Mouse (Mus musculus) neural tube, embryonic 11.5 days (tissue): ENCODE measurements around the gene Ano6. TPM values are rescaled to one million over a fixed set of nuclear protein-coding genes. Genes with fewer than 3 reads are reported as not detected.

Source experiments
- ATAC-seq: fragments of 200-750 bp; cut with Nextera tagmentation; 2 replicates; pipeline ENCODE4 v1.8.0; 2017; ENCODE audit warnings: moderate number of reproducible peaks, mild to moderate bottlenecking, moderate TSS enrichment, moderate library complexity; ENCODE audit not compliant: insufficient read depth, low FRiP score, low TSS enrichment
- DNase-seq: peaks from one replicate; pipeline ENCODE4 v3.0.0-alpha.2; 2015; ENCODE audit warnings: low spot score
- H3K27ac ChIP-seq: fragments of 300-500 bp; sonication (generic); 2 replicates; pipeline ENCODE4 v1.5.1; 2014; ENCODE audit warnings: low read depth, mild to moderate bottlenecking, low read length
- H3K27me3 ChIP-seq: fragments of 300-500 bp; sonication (generic); 2 replicates; pipeline ENCODE4 v1.6.1; 2014; ENCODE audit warnings: mild to moderate bottlenecking, low read length, mixed read lengths; ENCODE audit not compliant: control insufficient read depth, insufficient read depth
- H3K36me3 ChIP-seq: fragments of 300-500 bp; sonication (generic); 2 replicates; pipeline ENCODE4 v1.6.1; 2014; ENCODE audit warnings: mild to moderate bottlenecking, low read length, moderate library complexity, mixed read lengths; ENCODE audit not compliant: control insufficient read depth, insufficient read depth
- H3K4me1 ChIP-seq: fragments of 300-500 bp; sonication (generic); 2 replicates; pipeline ENCODE4 v1.6.1; 2014; ENCODE audit warnings: low read length, mixed read lengths; ENCODE audit not compliant: control insufficient read depth, insufficient read depth
- H3K4me2 ChIP-seq: fragments of 300-500 bp; sonication (generic); 2 replicates; pipeline ENCODE4 v1.6.1; 2014; ENCODE audit warnings: low read depth, mild to moderate bottlenecking, moderate library complexity
- H3K4me3 ChIP-seq: fragments of 300-500 bp; sonication (generic); 2 replicates; pipeline ENCODE4 v1.5.1; 2014; ENCODE audit warnings: low read depth, low read length
- H3K9ac ChIP-seq: fragments of 300-500 bp; sonication (generic); 2 replicates; pipeline ENCODE4 v1.6.1; 2014; ENCODE audit warnings: mild to moderate bottlenecking, low read length
- H3K9me3 ChIP-seq: fragments of 300-500 bp; sonication (generic); 2 replicates; pipeline ENCODE4 v1.6.1; 2016; ENCODE audit warnings: low read length; ENCODE audit not compliant: control insufficient read depth
- WGBS: fragments of 180-500 bp; shearing (Covaris S2); extraction: QIAGEN DNeasy Blood & Tissue Kit; methylation state at CpG from one replicate; pipeline ENCODE4 v1.1.7; 2014; 5-methylcytosine and 5-hydroxymethylcytosine counted together
- polyA plus RNA-seq: library from polyadenylated mRNA; unstranded; fragments of >200 nt; fragmentation: Nextera tagmentation; extraction: Ambion mirVana; gene quantifications from 2 replicates; pipeline ENCODE4 v1.2.1, GENCODE M21; 2014

Gene Ano6
- polyA plus RNA-seq, 1 experiment from 2014 or later = 40.1 TPM

GRCm38 (mm10) chr15:95762661-95763303 is 27.9 kb upstream of the Ano6 start:
- peak; percentile 77 for DNase-seq
- H3K4me2 ChIP-seq = no peak overlapping the region
- no peak overlapping the region for H3K27ac ChIP-seq
- 0 out of 2 replicates have a peak, but pooled peaks have one; percentile 60 for ATAC-seq
- no peaks in the 10 kb centered on the region for H3K36me3 ChIP-seq
- 38% methylated on average over 12 of the region's 12 CpGs for WGBS
- H3K9me3 ChIP-seq = no peaks in the 10 kb centered on the region
- no peaks in the 10 kb centered on the region for H3K4me1 ChIP-seq
- H3K27me3 ChIP-seq = no peaks in the 10 kb centered on the region
- no peak overlapping the region for H3K9ac ChIP-seq
- H3K4me3 ChIP-seq = no peak overlapping the region

- no peak for ATAC-seq
- no peaks in the 10 kb centered on the region for H3K36me3 ChIP-seq
- H3K27me3 ChIP-seq = no peaks in the 10 kb centered on the region
- DNase-seq = no peak
- H3K4me3 ChIP-seq = no peak overlapping the region
- no peaks in the 10 kb centered on the region for H3K4me1 ChIP-seq
- WGBS = 52% methylated on average over 6 of the region's 6 CpGs
- H3K4me2 ChIP-seq = no peak overlapping the region
- no peaks in the 10 kb centered on the region for H3K9me3 ChIP-seq
- H3K27ac ChIP-seq = no peak overlapping the region
- H3K9ac ChIP-seq = no peak overlapping the region
Observed at GRCm38 (mm10) chr15:95763464-95763863, 27.2 kb upstream of the Ano6 start.

GRCm38 (mm10) chr15:95765271-95765670 is 25.4 kb upstream of the Ano6 start:
- Histone ChIP-seq H3K9me3 (no peaks in the 10 kb centered on the region), H3K4me2 (no peak overlapping the region), H3K4me3 (no peak overlapping the region), H3K9ac (no peak overlapping the region), H3K36me3 (no peaks in the 10 kb centered on the region), H3K27ac (no peak overlapping the region), H3K4me1 (no peaks in the 10 kb centered on the region), H3K27me3 (no peaks in the 10 kb centered on the region)
- ATAC-seq = no peak
- DNase-seq = no peak
- 94% methylated on average over 8 of the region's 8 CpGs for WGBS

DNA sequence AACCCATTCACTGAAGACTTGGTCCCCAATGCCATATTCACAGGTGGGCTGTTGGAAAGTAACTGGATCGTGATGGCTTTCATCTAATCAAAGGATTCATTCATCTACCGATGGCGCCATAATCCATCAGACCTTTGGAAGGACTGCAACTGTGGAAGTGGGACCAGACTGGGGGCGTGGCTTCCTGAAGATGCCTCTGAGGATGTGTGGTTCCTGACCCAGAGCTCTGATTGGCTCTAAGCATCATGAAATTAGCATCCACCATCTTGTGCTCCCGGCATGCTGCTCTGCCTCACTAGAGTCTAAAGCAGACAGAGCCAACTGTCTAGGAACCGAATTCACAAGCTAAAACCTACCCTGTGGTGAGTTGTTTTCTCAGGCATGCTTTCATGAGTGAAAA is 24.7 kb upstream of the Ano6 start:
- Histone ChIP-seq H3K36me3 (no peaks in the 10 kb centered on the region), H3K4me3 (no peak overlapping the region), H3K27me3 (no peaks in the 10 kb centered on the region), H3K9ac (no peak overlapping the region), H3K4me2 (no peak overlapping the region), H3K9me3 (no peaks in the 10 kb centered on the region), H3K4me1 (no peaks in the 10 kb centered on the region), H3K27ac (no peak overlapping the region)
- DNase-seq (no peak), ATAC-seq (no peak)
- WGBS = 78% methylated on average over 6 of the region's 6 CpGs

DNA sequence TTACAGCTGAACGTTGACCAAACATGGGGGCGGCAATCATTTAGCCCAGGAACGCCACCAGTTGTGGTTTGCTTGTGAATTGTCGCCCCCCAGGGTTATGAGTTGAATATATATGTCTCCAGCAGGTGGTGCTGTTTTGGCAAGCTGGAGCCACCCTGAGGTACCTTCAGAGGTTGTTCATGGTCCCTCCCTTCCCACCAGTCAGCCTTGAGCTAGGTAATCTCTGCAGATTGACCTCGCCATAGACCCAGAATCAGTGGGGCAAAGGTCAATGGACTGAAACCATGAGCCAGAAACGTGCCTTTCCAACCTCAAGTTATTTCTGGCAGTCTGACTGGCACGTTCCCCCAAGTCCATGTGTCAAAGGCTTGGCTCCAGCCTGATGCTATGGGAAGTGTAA is 22.8 kb upstream of the Ano6 start:
- WGBS = 71% methylated on average over 7 of the region's 7 CpGs
- H3K4me2 ChIP-seq = no peak overlapping the region
- DNase-seq = no peak

DNA sequence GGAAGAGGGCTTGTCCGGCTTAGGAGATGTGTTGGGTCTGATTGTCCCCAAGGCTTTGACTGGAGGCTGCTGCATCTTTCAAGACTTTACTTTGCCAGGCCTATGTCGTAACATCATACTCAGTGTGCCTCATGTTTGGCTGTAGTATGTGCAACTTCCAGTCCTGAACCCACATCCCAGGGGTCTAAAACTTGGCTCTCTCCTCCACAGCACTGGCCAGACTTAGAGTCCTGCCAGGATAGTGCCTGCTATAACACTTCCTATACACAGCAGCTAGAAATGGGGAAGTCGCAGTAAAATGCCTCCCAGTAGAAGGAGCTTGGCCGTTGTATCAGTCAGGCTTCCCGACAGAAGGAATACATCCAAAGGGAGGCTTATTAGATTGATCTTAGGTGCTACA is 21.9 kb upstream of the Ano6 start:
- no peak overlapping the region for H3K9ac ChIP-seq
- H3K36me3 ChIP-seq = no peaks in the 10 kb centered on the region
- H3K4me1 ChIP-seq = no peaks in the 10 kb centered on the region
- no peaks in the 10 kb centered on the region for H3K27me3 ChIP-seq
- DNase-seq (no peak), ATAC-seq (no peak)
- no peak overlapping the region for H3K4me3 ChIP-seq
- H3K27ac ChIP-seq = no peak overlapping the region
- H3K9me3 ChIP-seq = no peaks in the 10 kb centered on the region
- H3K4me2 ChIP-seq = no peak overlapping the region
- 90% methylated on average over 5 of the region's 5 CpGs for WGBS

More for the DNA sequence above, 22.8 kb upstream of the Ano6 start:
- Histone ChIP-seq H3K4me1 (no peaks in the 10 kb centered on the region), H3K36me3 (no peaks in the 10 kb centered on the region), H3K27ac (no peak overlapping the region), H3K27me3 (no peaks in the 10 kb centered on the region), H3K9me3 (no peaks in the 10 kb centered on the region), H3K4me3 (no peak overlapping the region), H3K9ac (no peak overlapping the region)
- ATAC-seq = no peak

GRCm38 (mm10) chr15:95769576-95769975 is 21.1 kb upstream of the Ano6 start:
- ATAC-seq = no peak
- Histone ChIP-seq H3K4me3 (no peak overlapping the region), H3K36me3 (no peaks in the 10 kb centered on the region), H3K27ac (no peak overlapping the region), H3K9me3 (no peaks in the 10 kb centered on the region), H3K4me1 (no peaks in the 10 kb centered on the region), H3K27me3 (no peaks in the 10 kb centered on the region), H3K4me2 (no peak overlapping the region), H3K9ac (no peak overlapping the region)
- no peak for DNase-seq
- WGBS = 88% methylated on average over 4 of the region's 4 CpGs

GRCm38 (mm10) chr15:95770307-95770706 is 20.3 kb upstream of the Ano6 start:
- no peak overlapping the region for H3K27ac ChIP-seq
- WGBS = 92% methylated on average over 2 of the region's 2 CpGs
- H3K27me3 ChIP-seq = no peaks in the 10 kb centered on the region
- DNase-seq (no peak), ATAC-seq (no peak)
- H3K4me3 ChIP-seq = no peak overlapping the region
- no peaks in the 10 kb centered on the region for H3K9me3 ChIP-seq
- no peak overlapping the region for H3K9ac ChIP-seq
- no peaks in the 10 kb centered on the region for H3K4me1 ChIP-seq
- H3K36me3 ChIP-seq = no peaks in the 10 kb centered on the region
- no peak overlapping the region for H3K4me2 ChIP-seq

DNA sequence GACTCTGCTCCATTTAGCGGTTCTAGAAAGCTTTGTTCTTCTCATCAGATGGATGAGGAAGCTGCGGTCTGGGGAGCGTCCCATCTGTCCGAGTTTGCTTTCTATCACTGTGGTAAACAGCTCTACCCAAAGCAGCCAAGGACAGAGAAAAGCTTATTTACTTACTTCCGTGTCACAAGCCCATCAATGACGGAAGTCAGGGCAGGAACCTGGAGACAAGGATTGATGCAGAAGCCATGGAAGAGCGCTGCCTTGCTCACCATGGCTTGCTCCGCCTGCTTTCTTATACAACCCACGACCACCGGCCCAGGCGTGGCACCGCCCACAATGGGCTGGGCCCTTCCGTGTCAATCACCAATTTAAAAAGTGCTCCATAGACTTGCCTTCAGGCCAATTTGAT is 18.3 kb upstream of the Ano6 start:
- H3K9ac ChIP-seq = no peak overlapping the region
- no peaks in the 10 kb centered on the region for H3K27me3 ChIP-seq
- H3K4me3 ChIP-seq = no peak overlapping the region
- no peak for DNase-seq
- H3K36me3 ChIP-seq = no peaks in the 10 kb centered on the region
- H3K27ac ChIP-seq = no peak overlapping the region
- no peaks in the 10 kb centered on the region for H3K4me1 ChIP-seq
- H3K9me3 ChIP-seq = no peaks in the 10 kb centered on the region
- ATAC-seq = no peak
- no peak overlapping the region for H3K4me2 ChIP-seq
- WGBS = 62% methylated on average over 13 of the region's 13 CpGs
